Mouse (Mus musculus) heart, embryonic 13.5 days (tissue): ENCODE data around the gene 1700001C02Rik. TPM values are rescaled to one million over a fixed set of nuclear protein-coding genes. Genes with fewer than 3 reads are reported as not detected.

Experiments used
- ATAC-seq: fragments of 200-750 bp; cut with Nextera tagmentation; 2 replicates; pipeline ENCODE4 v1.8.0; 2017; ENCODE audit warnings: moderate TSS enrichment; ENCODE audit not compliant: insufficient number of reproducible peaks, low FRiP score, low TSS enrichment; ENCODE audit errors: extremely low read depth
- H3K27ac ChIP-seq: fragments of 300-500 bp; sonication (generic); replicated peaks from 2 replicates; pipeline ENCODE4 v1.5.1; 2015; ENCODE audit warnings: moderate library complexity, mild to moderate bottlenecking, inconsistent platforms
- H3K27me3 ChIP-seq: fragments of 300-500 bp; sonication (generic); replicated peaks from 2 replicates; pipeline ENCODE4 v1.6.1; 2015; ENCODE audit warnings: mild to moderate bottlenecking, inconsistent platforms
- H3K36me3 ChIP-seq: fragments of 300-500 bp; sonication (generic); 2 replicates; pipeline ENCODE4 v1.6.1; 2015; ENCODE audit warnings: mild to moderate bottlenecking, inconsistent platforms
- H3K4me1 ChIP-seq: fragments of 300-500 bp; sonication (generic); 2 replicates; pipeline ENCODE4 v1.6.1; 2015; ENCODE audit warnings: inconsistent platforms
- H3K4me2 ChIP-seq: fragments of 300-500 bp; sonication (generic); 2 replicates; pipeline ENCODE4 v1.6.1; 2015; ENCODE audit warnings: inconsistent platforms, mild to moderate bottlenecking, moderate library complexity
- H3K4me3 ChIP-seq: fragments of 300-500 bp; sonication (generic); 2 replicates; pipeline ENCODE4 v1.5.1; 2015; ENCODE audit warnings: moderate library complexity, mild to moderate bottlenecking, inconsistent platforms
- H3K9ac ChIP-seq: fragments of 300-500 bp; sonication (generic); 2 replicates; pipeline ENCODE4 v1.6.1; 2015; ENCODE audit warnings: inconsistent platforms, mild to moderate bottlenecking, moderate library complexity
- H3K9me3 ChIP-seq: fragments of 300-500 bp; sonication (generic); 2 replicates; pipeline ENCODE4 v1.6.1; 2016; ENCODE audit warnings: inconsistent platforms
- WGBS: fragments of 180-500 bp; shearing (Covaris S2); methylation state at CpG from one replicate; pipeline ENCODE4 v1.1.7; 2015; ENCODE audit warnings: mixed read lengths; 5-methylcytosine and 5-hydroxymethylcytosine counted together
- polyA plus RNA-seq: library from polyadenylated mRNA; unstranded; fragments of >200 nt; fragmentation: Nextera tagmentation; extraction: Ambion mirVana; gene quantifications from 2 replicates; pipeline ENCODE4 v1.2.1, GENCODE M21; 2015

1700001C02Rik gene
- polyA plus RNA-seq, 1 experiment from 2014 or later = not detected

- H3K36me3 ChIP-seq = no peaks in the 10 kb centered on the region
- H3K27ac ChIP-seq = no peak overlapping the region
- H3K27me3 ChIP-seq = no peaks in the 10 kb centered on the region
- no peaks in the 10 kb centered on the region for H3K9me3 ChIP-seq
- H3K4me2 ChIP-seq = no peak overlapping the region
- H3K4me1 ChIP-seq = peaks cover 9% of the 10 kb centered on the region
- no peak overlapping the region for H3K9ac ChIP-seq
- no peak overlapping the region for H3K4me3 ChIP-seq
- ATAC-seq = no peak
- WGBS = 79% methylated on average over 7 of the region's 7 CpGs
Measured at GRCm38 (mm10) chr5:30494606-30495005, 28.8 kb downstream of the 1700001C02Rik start.

GRCm38 (mm10) chr5:30495288-30495687, 29.4 kb downstream of the 1700001C02Rik start:
- peaks cover 12% of the 10 kb centered on the region for H3K4me1 ChIP-seq
- H3K27me3 ChIP-seq = no peaks in the 10 kb centered on the region
- H3K36me3 ChIP-seq = no peaks in the 10 kb centered on the region
- H3K27ac ChIP-seq = no peak overlapping the region
- no peak for ATAC-seq
- H3K4me3 ChIP-seq = no peak overlapping the region
- 75% methylated on average over 2 of the region's 2 CpGs for WGBS
- no peak overlapping the region for H3K9ac ChIP-seq
- no peaks in the 10 kb centered on the region for H3K9me3 ChIP-seq
- no peak overlapping the region for H3K4me2 ChIP-seq

- Histone ChIP-seq H3K27me3 (no peaks in the 10 kb centered on the region), H3K9ac (no peak overlapping the region), H3K4me2 (no peak overlapping the region), H3K27ac (no peak overlapping the region), H3K4me1 (peaks cover 12% of the 10 kb centered on the region), H3K9me3 (no peaks in the 10 kb centered on the region), H3K36me3 (no peaks in the 10 kb centered on the region), H3K4me3 (no peak overlapping the region)
- no peak for ATAC-seq
- 72% methylated on average over 8 of the region's 8 CpGs for WGBS
Measured at GRCm38 (mm10) chr5:30496821-30497220, 31.0 kb downstream of the 1700001C02Rik start.

- no peak for ATAC-seq
Measured at GRCm38 (mm10) chr5:30497299-30497698, 31.5 kb downstream of the 1700001C02Rik start.

GRCm38 (mm10) chr5:30513111-30513510, 47.3 kb downstream of the 1700001C02Rik start:
- H3K36me3 ChIP-seq = no peaks in the 10 kb centered on the region
- peaks cover 8% of the 10 kb centered on the region; the same call in 1 of the 2 replicates for H3K4me1 ChIP-seq
- H3K27ac ChIP-seq = no peak overlapping the region
- no peak overlapping the region for H3K4me2 ChIP-seq
- H3K9ac ChIP-seq = no peak overlapping the region
- no peak for ATAC-seq
- 81% methylated on average over 8 of the region's 8 CpGs for WGBS
- H3K9me3 ChIP-seq = no peaks in the 10 kb centered on the region
- no peak overlapping the region for H3K4me3 ChIP-seq
- H3K27me3 ChIP-seq = no peaks in the 10 kb centered on the region

More at GRCm38 (mm10) chr5:30497299-30497698, 31.5 kb downstream of the 1700001C02Rik start:
- H3K9ac ChIP-seq = no peak overlapping the region
- H3K27me3 ChIP-seq = no peaks in the 10 kb centered on the region
- H3K4me3 ChIP-seq = no peak overlapping the region
- H3K9me3 ChIP-seq = no peaks in the 10 kb centered on the region
- H3K27ac ChIP-seq = no peak overlapping the region
- H3K36me3 ChIP-seq = no peaks in the 10 kb centered on the region
- WGBS = 58% methylated on average over 7 of the region's 7 CpGs
- H3K4me2 ChIP-seq = no peak overlapping the region
- peaks cover 12% of the 10 kb centered on the region for H3K4me1 ChIP-seq

GRCm38 (mm10) chr5:30516376-30516775, 50.5 kb downstream of the 1700001C02Rik start:
- no peak overlapping the region for H3K9ac ChIP-seq
- no peak overlapping the region for H3K27ac ChIP-seq
- no peaks in the 10 kb centered on the region for H3K36me3 ChIP-seq
- peaks cover 20% of the 10 kb centered on the region for H3K4me1 ChIP-seq
- no peaks in the 10 kb centered on the region for H3K9me3 ChIP-seq
- H3K4me3 ChIP-seq = no peak overlapping the region
- no peak for ATAC-seq
- WGBS = 48% methylated on average over 7 of the region's 7 CpGs
- no peak overlapping the region for H3K4me2 ChIP-seq
- H3K27me3 ChIP-seq = no peaks in the 10 kb centered on the region

- Histone ChIP-seq H3K4me1 (peaks cover 20% of the 10 kb centered on the region), H3K36me3 (no peaks in the 10 kb centered on the region), H3K4me2 (no peak overlapping the region), H3K9me3 (no peaks in the 10 kb centered on the region), H3K4me3 (no peak overlapping the region), H3K27ac (no peak overlapping the region), H3K9ac (peak overlapping the region; percentile 33; the same call in 1 of the 2 replicates), H3K27me3 (no peaks in the 10 kb centered on the region)
- ATAC-seq = no peak
- 56% methylated on average over 5 of the region's 5 CpGs for WGBS
Measured at GRCm38 (mm10) chr5:30518108-30518507, 52.3 kb downstream of the 1700001C02Rik start.

GRCm38 (mm10) chr5:30518547-30518946, 52.7 kb downstream of the 1700001C02Rik start:
- peak overlapping the region; percentile 33; the same call in 1 of the 2 replicates for H3K9ac ChIP-seq
- 48% methylated on average over 6 of the region's 6 CpGs for WGBS
- H3K4me2 ChIP-seq = no peak overlapping the region
- no peak overlapping the region for H3K4me3 ChIP-seq
- H3K27me3 ChIP-seq = no peaks in the 10 kb centered on the region
- H3K36me3 ChIP-seq = no peaks in the 10 kb centered on the region
- ATAC-seq = no peak
- no peak overlapping the region; the same call in 1 of the 2 replicates for H3K27ac ChIP-seq
- H3K9me3 ChIP-seq = no peaks in the 10 kb centered on the region
- peaks cover 20% of the 10 kb centered on the region for H3K4me1 ChIP-seq

- H3K4me3 ChIP-seq = no peak overlapping the region
- H3K27ac ChIP-seq = no peak overlapping the region
Measured at GRCm38 (mm10) chr5:30519494-30519893, 53.6 kb downstream of the 1700001C02Rik start.

GRCm38 (mm10) chr5:30520214-30520732, 54.4 kb downstream of the 1700001C02Rik start:
- no peak for ATAC-seq
- Histone ChIP-seq H3K4me1 (peaks cover 22% of the 10 kb centered on the region), H3K9me3 (no peaks in the 10 kb centered on the region), H3K9ac (no peak overlapping the region), H3K4me2 (no peak overlapping the region), H3K4me3 (no peak overlapping the region), H3K36me3 (no peaks in the 10 kb centered on the region), H3K27ac (no peak overlapping the region), H3K27me3 (no peaks in the 10 kb centered on the region)
- 66% methylated on average over 10 of the region's 10 CpGs for WGBS

More at GRCm38 (mm10) chr5:30519494-30519893, 53.6 kb downstream of the 1700001C02Rik start:
- H3K9ac ChIP-seq = no peak overlapping the region
- H3K9me3 ChIP-seq = no peaks in the 10 kb centered on the region
- ATAC-seq = no peak
- no peaks in the 10 kb centered on the region for H3K36me3 ChIP-seq
- 53% methylated on average over 7 of the region's 7 CpGs for WGBS
- H3K4me1 ChIP-seq = peaks cover 22% of the 10 kb centered on the region
- no peak overlapping the region for H3K4me2 ChIP-seq
- H3K27me3 ChIP-seq = no peaks in the 10 kb centered on the region

GRCm38 (mm10) chr5:30522406-30522805, 56.6 kb downstream of the 1700001C02Rik start:
- 85% methylated on average over 8 of the region's 8 CpGs for WGBS
- Histone ChIP-seq H3K4me1 (peaks cover 36% of the 10 kb centered on the region), H3K27ac (no peak overlapping the region)

GRCm38 (mm10) chr5:30523131-30523530, 57.3 kb downstream of the 1700001C02Rik start:
- Histone ChIP-seq H3K27me3 (peaks cover 3% of the 10 kb centered on the region), H3K36me3 (no peaks in the 10 kb centered on the region), H3K4me2 (no peak overlapping the region), H3K27ac (no peak overlapping the region), H3K9me3 (no peaks in the 10 kb centered on the region), H3K9ac (no peak overlapping the region), H3K4me1 (peaks cover 32% of the 10 kb centered on the region), H3K4me3 (no peak overlapping the region)
- no peak for ATAC-seq
- 81% methylated on average over 3 of the region's 3 CpGs for WGBS

More at GRCm38 (mm10) chr5:30522406-30522805, 56.6 kb downstream of the 1700001C02Rik start:
- Histone ChIP-seq H3K27me3 (no peaks in the 10 kb centered on the region), H3K4me2 (no peak overlapping the region), H3K4me3 (no peak overlapping the region), H3K36me3 (no peaks in the 10 kb centered on the region), H3K9ac (no peak overlapping the region), H3K9me3 (no peaks in the 10 kb centered on the region)
- ATAC-seq = no peak
